ENCODE assay signal across 19 mouse cellular contexts in genomic region chr1:24452572-24453269, GRCm38 (mm10).
DNase-seq lines count a peak whose midpoint lies in the region; ATAC-seq and TF ChIP-seq lines count a peak whose summit lies in the region.
"Had no signal": no experiment of that assay in that cellular context is flagged by ENCODE, and none has a peak within 500 bp of the region (broad histone marks: within the 10 kb centered on the region; RNA-seq: fewer than 3 reads in every experiment).

No protein-coding gene starts in this region.

- 41% methylated on average over 10 of the region's 10 CpGs for WGBS in lung, embryonic 14.5 days
- WGBS in lung, adult 2 months, result 60% methylated on average over 10 of the region's 10 CpGs
- 50% methylated on average over 10 of the region's 10 CpGs for WGBS in intestine, embryonic 15.5 days
- WGBS in olfactory bulb, adult 2 months, result 39% methylated on average over 10 of the region's 10 CpGs
- WGBS in kidney, embryonic 15.5 days, result 61% methylated on average over 10 of the region's 10 CpGs

- peak; percentile 45 for DNase-seq in lung, embryonic 14.5 days
- no peak for DNase-seq in lung, adult 2 months
- peak; percentile 39 for DNase-seq in embryo, embryonic 10 days (ENCODE audit: low spot score)
- no peak for DNase-seq in thymus, postnatal 14 days
- DNase-seq in gastrocnemius, postnatal 36 days, result no peak
- DNase-seq: adrenal gland, postnatal 25 days; gastrocnemius, postnatal 10 days; heart, postnatal 36 days; kidney, adult 11 months; kidney, postnatal 36 days; spleen, adult 18-20 months; thymus, adult 2 months had no signal

- ATAC-seq in lung, embryonic 14.5 days (ENCODE audit: insufficient read depth), result peak; percentile 72
- ATAC-seq in intestine, embryonic 15.5 days, result peak; percentile 63
- ATAC-seq in kidney, embryonic 15.5 days (replicated peaks; ENCODE audit: low FRiP score), result no peak

- H3K4me1 ChIP-seq in lung, embryonic 14.5 days (ENCODE audit: insufficient read depth), result 0 out of 2 replicates have a peak, but pooled peaks cover 5% of the 10 kb centered on the region
- H3K4me1 ChIP-seq in lung, adult 2 months (ENCODE audit: control insufficient read depth, insufficient read depth, low read length), result no peaks in the 10 kb centered on the region
- H3K4me1 ChIP-seq in intestine, embryonic 15.5 days (replicated peaks), result no peaks in the 10 kb centered on the region
- peaks cover 3% of the 10 kb centered on the region; the same call in 1 of the 2 replicates for H3K4me1 ChIP-seq in olfactory bulb, adult 2 months (ENCODE audit: control insufficient read depth, insufficient read depth, low read length)
- H3K4me1 ChIP-seq in kidney, embryonic 15.5 days, result no peaks in the 10 kb centered on the region
- H3K4me1 ChIP-seq: embryonic facial prominence, embryonic 10.5 days; heart, embryonic 10.5 days; limb, embryonic 12.5 days; liver, embryonic 15.5 days had no signal

- no peak overlapping the region for H3K4me3 ChIP-seq in lung, embryonic 14.5 days (ENCODE audit: low read depth, low read length)
- no peak overlapping the region for H3K4me3 ChIP-seq in lung, adult 2 months (replicated peaks; ENCODE audit: extremely low read depth, low read depth, low read length)
- no peak overlapping the region for H3K4me3 ChIP-seq in intestine, embryonic 15.5 days (replicated peaks)
- no peak overlapping the region for H3K4me3 ChIP-seq in olfactory bulb, adult 2 months (ENCODE audit: insufficient read depth, low read depth, low read length)
- no peak overlapping the region for H3K4me3 ChIP-seq in kidney, embryonic 15.5 days (replicated peaks)
- H3K4me3 ChIP-seq: embryonic facial prominence, embryonic 10.5 days; heart, embryonic 10.5 days; limb, embryonic 12.5 days; liver, embryonic 15.5 days had no signal

- H3K27me3 ChIP-seq in lung, embryonic 14.5 days (ENCODE audit: insufficient read depth, low read length), result no peaks in the 10 kb centered on the region
- no peaks in the 10 kb centered on the region for H3K27me3 ChIP-seq in intestine, embryonic 15.5 days (replicated peaks)
- no peaks in the 10 kb centered on the region for H3K27me3 ChIP-seq in kidney, embryonic 15.5 days
- H3K27me3 ChIP-seq: limb, embryonic 12.5 days; liver, embryonic 15.5 days had no signal

- no peaks in the 10 kb centered on the region for H3K9me3 ChIP-seq in lung, embryonic 14.5 days (ENCODE audit: low read depth, low read length)
- H3K9me3 ChIP-seq in intestine, embryonic 15.5 days, result no peaks in the 10 kb centered on the region
- H3K9me3 ChIP-seq in kidney, embryonic 15.5 days (replicated peaks), result no peaks in the 10 kb centered on the region
- H3K9me3 ChIP-seq: embryonic facial prominence, embryonic 10.5 days; heart, embryonic 10.5 days; limb, embryonic 12.5 days; liver, embryonic 15.5 days had no signal

- no peak for TF ChIP-seq POLR2A in lung, adult 2 months (IDR thresholded peaks at IDR 0.05; ENCODE audit: borderline replicate concordance, extremely low read depth, low read depth, low read length)
- no peak for TF ChIP-seq POLR2A in olfactory bulb, adult 2 months (IDR thresholded peaks at IDR 0.05; ENCODE audit: insufficient read depth, low read depth, low read length)

- no peak overlapping the region for H3K9ac ChIP-seq in lung, embryonic 14.5 days
- no peak overlapping the region for H3K9ac ChIP-seq in intestine, embryonic 15.5 days
- H3K9ac ChIP-seq in kidney, embryonic 15.5 days, result no peak overlapping the region
- H3K9ac ChIP-seq: limb, embryonic 12.5 days; liver, embryonic 15.5 days had no signal

- H3K4me2 ChIP-seq in lung, embryonic 14.5 days, result no peak overlapping the region
- no peak overlapping the region for H3K4me2 ChIP-seq in intestine, embryonic 15.5 days (replicated peaks)
- no peak overlapping the region for H3K4me2 ChIP-seq in kidney, embryonic 15.5 days
- H3K4me2 ChIP-seq: limb, embryonic 12.5 days; liver, embryonic 15.5 days had no signal

- no peaks in the 10 kb centered on the region for H3K36me3 ChIP-seq in lung, embryonic 14.5 days (ENCODE audit: insufficient read depth)
- H3K36me3 ChIP-seq in intestine, embryonic 15.5 days, result no peaks in the 10 kb centered on the region
- H3K36me3 ChIP-seq in kidney, embryonic 15.5 days, result no peaks in the 10 kb centered on the region
- H3K36me3 ChIP-seq: embryonic facial prominence, embryonic 10.5 days; heart, embryonic 10.5 days; limb, embryonic 12.5 days; liver, embryonic 15.5 days had no signal

- H3K27ac ChIP-seq in lung, embryonic 14.5 days (ENCODE audit: low read depth), result peak overlapping the region; percentile 54; the same call in 1 of the 2 replicates
- H3K27ac ChIP-seq in intestine, embryonic 15.5 days, result peak overlapping the region; percentile 62; the same call in 1 of the 2 replicates
- peak overlapping the region; percentile 21; the same call in 1 of the 2 replicates for H3K27ac ChIP-seq in olfactory bulb, adult 2 months (ENCODE audit: insufficient read depth, low read depth, low read length)
- no peak overlapping the region for H3K27ac ChIP-seq in kidney, embryonic 15.5 days
- H3K27ac ChIP-seq: embryonic facial prominence, embryonic 10.5 days; heart, embryonic 10.5 days; limb, embryonic 12.5 days; liver, embryonic 15.5 days had no signal

- TF ChIP-seq CTCF in lung, embryonic 14.5 days (IDR thresholded peaks at IDR 0.05; ENCODE audit: low read depth), result no peak
- no peak for TF ChIP-seq CTCF in lung, adult 2 months (IDR thresholded peaks at IDR 0.05; ENCODE audit: insufficient read depth, low read length)
- TF ChIP-seq CTCF in olfactory bulb, adult 2 months (IDR thresholded peaks at IDR 0.05; ENCODE audit: insufficient read depth, low read depth, low read length), result no peak

- intact Hi-C loops in gastrocnemius, postnatal 36 days (cut with DNase I), result no loop called here

Comparison
In these comparisons a context has a peak if more than half of its experiments do, and no peak if none do; other contexts are left out.
1. DNase-seq: peak in lung, embryonic 14.5 days (single experiment) and embryo, embryonic 10 days (single experiment); none in lung, adult 2 months (single experiment), thymus, postnatal 14 days (single experiment) and gastrocnemius, postnatal 36 days (0 of 2).